Mouse (Mus musculus): Measurements from ENCODE around the gene Ppp1r3a. TPM values are rescaled to one million over a fixed set of nuclear protein-coding genes. Genes with fewer than 3 reads are reported as not detected.

Ppp1r3a gene
- polyA plus RNA-seq, 1 experiment from 2014 or later: 0.02 TPM

DNA sequence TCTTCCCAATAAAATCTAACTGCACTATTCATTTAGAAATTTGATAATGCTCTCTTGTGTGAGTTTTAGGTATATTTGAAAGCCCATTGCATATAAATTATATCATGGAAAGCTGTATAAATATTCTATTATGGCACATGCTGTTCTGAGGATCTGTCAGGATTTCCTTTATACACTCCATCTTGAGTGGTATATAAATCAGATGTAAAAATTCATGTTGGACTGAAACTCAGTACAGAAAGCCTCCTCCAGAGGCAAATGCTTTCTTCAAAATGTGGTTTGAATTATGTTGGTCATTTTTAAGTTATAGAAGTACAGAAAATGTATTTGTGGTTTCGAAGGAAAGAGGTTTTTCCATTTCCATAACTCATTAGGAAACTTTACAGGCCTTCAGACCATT lies 2.9 kb downstream of the Ppp1r3a start:
- no peaks in the 10 kb centered on the region for H3K36me3 ChIP-seq (replicated peaks; ENCODE audit: insufficient read depth, low read length)
- TF ChIP-seq CTCF (IDR thresholded peaks at IDR 0.05; ENCODE audit: low read depth): no peak
- no peak for TF ChIP-seq EP300 (IDR thresholded peaks at IDR 0.05; ENCODE audit: low read depth)
- 32% methylated on average over 1 of the region's 1 CpGs for WGBS (ENCODE audit: insufficient replicate concordance)
- H3K9me3 ChIP-seq (ENCODE audit: low read length): no peaks in the 10 kb centered on the region
- no peak overlapping the region for H3K9ac ChIP-seq (replicated peaks)
- no peak for ATAC-seq
- no peaks in the 10 kb centered on the region for H3K27me3 ChIP-seq (ENCODE audit: insufficient read depth, low read length)
- DNase-seq: no peak
- H3K4me1 ChIP-seq (ENCODE audit: insufficient read depth): no peaks in the 10 kb centered on the region
- H3K4me3 ChIP-seq (ENCODE audit: low read depth, low read length): no peak overlapping the region
- H3K4me2 ChIP-seq (ENCODE audit: low read depth, low read length): no peak overlapping the region
- H3K27ac ChIP-seq (ENCODE audit: low read depth): no peak overlapping the region

DNA sequence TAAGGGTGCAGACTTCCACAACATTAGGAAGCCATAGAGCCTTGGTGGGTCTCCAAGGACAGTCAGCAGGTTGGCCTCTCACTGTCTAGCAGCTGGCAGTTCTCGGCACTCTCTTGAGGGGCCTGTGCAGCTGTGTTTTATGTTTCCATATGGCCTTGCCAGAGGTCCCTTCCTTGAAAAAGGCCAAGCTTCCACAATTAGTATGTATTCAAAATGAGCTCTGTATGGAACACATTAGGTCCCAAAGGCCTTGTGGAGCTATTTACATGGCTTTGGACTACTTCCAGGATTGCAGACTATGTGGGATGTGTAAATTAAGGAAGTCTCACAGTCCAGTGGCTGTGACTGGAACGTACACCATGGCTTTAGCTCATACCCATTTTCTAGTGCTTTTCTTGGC lies 8.1 kb downstream of the Ppp1r3a start:
- Histone ChIP-seq H3K4me2 (ENCODE audit: low read depth, low read length) (no peak overlapping the region), H3K9ac (replicated peaks) (no peak overlapping the region), H3K4me3 (ENCODE audit: low read depth, low read length) (no peak overlapping the region), H3K4me1 (ENCODE audit: insufficient read depth) (no peaks in the 10 kb centered on the region), H3K27ac (ENCODE audit: low read depth) (no peak overlapping the region), H3K36me3 (replicated peaks; ENCODE audit: insufficient read depth, low read length) (no peaks in the 10 kb centered on the region), H3K9me3 (ENCODE audit: low read length) (no peaks in the 10 kb centered on the region), H3K27me3 (ENCODE audit: insufficient read depth, low read length) (no peaks in the 10 kb centered on the region)
- no peak for ATAC-seq
- TF ChIP-seq EP300 (IDR thresholded peaks at IDR 0.05; ENCODE audit: low read depth) (no peak), CTCF (IDR thresholded peaks at IDR 0.05; ENCODE audit: low read depth) (no peak)
- WGBS (ENCODE audit: insufficient replicate concordance): 80% methylated on average over 2 of the region's 2 CpGs
- DNase-seq: no peak

DNA sequence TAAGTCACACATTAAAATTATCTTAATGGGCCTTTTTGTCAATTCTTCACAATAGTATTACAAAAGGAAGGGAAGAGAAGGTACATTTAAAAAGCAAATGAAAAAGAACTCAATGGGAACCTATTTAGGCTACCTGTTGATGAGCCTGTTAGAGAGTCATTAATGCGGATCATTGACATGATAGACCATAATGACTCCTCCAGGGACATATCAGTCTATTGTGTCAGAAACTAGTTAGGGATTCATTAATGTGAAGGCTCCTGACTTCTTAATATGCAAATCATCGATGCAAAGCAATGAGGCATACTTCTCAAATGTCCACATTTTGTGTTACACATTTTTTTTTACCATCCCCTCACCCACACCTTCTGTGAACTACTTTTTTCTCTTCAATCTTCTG lies 19.1 kb downstream of the Ppp1r3a start:
- Histone ChIP-seq H3K27me3 (ENCODE audit: insufficient read depth, low read length) (no peaks in the 10 kb centered on the region), H3K36me3 (replicated peaks; ENCODE audit: insufficient read depth, low read length) (no peaks in the 10 kb centered on the region), H3K27ac (ENCODE audit: low read depth) (no peak overlapping the region), H3K9ac (replicated peaks) (no peak overlapping the region), H3K4me2 (ENCODE audit: low read depth, low read length) (no peak overlapping the region), H3K9me3 (ENCODE audit: low read length) (no peaks in the 10 kb centered on the region), H3K4me3 (ENCODE audit: low read depth, low read length) (no peak overlapping the region), H3K4me1 (ENCODE audit: insufficient read depth) (no peaks in the 10 kb centered on the region)
- TF ChIP-seq EP300 (IDR thresholded peaks at IDR 0.05; ENCODE audit: low read depth) (no peak), CTCF (IDR thresholded peaks at IDR 0.05; ENCODE audit: low read depth) (no peak)
- no peak for DNase-seq
- 82% methylated on average over 2 of the region's 2 CpGs for WGBS (ENCODE audit: insufficient replicate concordance)
- ATAC-seq: no peak

DNA sequence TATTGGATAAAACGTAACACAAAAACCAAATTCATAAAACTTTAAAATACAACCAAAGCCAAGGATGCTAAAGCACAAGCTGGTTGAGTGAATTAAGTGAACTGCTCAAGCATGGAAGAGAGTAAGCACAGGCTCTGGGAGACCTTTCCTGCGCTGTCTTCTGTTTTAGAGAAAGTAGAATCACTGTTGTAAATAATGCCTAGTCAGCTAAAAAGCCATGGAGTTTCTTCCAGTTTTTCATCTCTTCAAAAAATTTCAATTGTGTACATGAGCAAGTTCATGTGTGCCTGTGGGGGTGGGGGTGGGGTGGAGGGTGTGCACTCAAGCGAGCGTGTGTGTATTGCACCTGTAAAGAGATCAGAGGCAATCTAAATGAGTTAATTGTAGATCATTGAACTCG lies 24.1 kb downstream of the Ppp1r3a start:
- H3K4me1 ChIP-seq (ENCODE audit: insufficient read depth): no peaks in the 10 kb centered on the region
- no peak for ATAC-seq
- TF ChIP-seq CTCF (IDR thresholded peaks at IDR 0.05; ENCODE audit: low read depth) (no peak), EP300 (IDR thresholded peaks at IDR 0.05; ENCODE audit: low read depth) (no peak)
- no peak overlapping the region for H3K4me3 ChIP-seq (ENCODE audit: low read depth, low read length)
- no peak overlapping the region for H3K9ac ChIP-seq (replicated peaks)
- no peaks in the 10 kb centered on the region for H3K27me3 ChIP-seq (ENCODE audit: insufficient read depth, low read length)
- H3K4me2 ChIP-seq (ENCODE audit: low read depth, low read length): no peak overlapping the region
- H3K36me3 ChIP-seq (replicated peaks; ENCODE audit: insufficient read depth, low read length): no peaks in the 10 kb centered on the region
- H3K27ac ChIP-seq (ENCODE audit: low read depth): no peak overlapping the region
- WGBS (ENCODE audit: insufficient replicate concordance): 80% methylated on average over 5 of the region's 5 CpGs
- H3K9me3 ChIP-seq (ENCODE audit: low read length): no peaks in the 10 kb centered on the region
- DNase-seq: no peak

DNA sequence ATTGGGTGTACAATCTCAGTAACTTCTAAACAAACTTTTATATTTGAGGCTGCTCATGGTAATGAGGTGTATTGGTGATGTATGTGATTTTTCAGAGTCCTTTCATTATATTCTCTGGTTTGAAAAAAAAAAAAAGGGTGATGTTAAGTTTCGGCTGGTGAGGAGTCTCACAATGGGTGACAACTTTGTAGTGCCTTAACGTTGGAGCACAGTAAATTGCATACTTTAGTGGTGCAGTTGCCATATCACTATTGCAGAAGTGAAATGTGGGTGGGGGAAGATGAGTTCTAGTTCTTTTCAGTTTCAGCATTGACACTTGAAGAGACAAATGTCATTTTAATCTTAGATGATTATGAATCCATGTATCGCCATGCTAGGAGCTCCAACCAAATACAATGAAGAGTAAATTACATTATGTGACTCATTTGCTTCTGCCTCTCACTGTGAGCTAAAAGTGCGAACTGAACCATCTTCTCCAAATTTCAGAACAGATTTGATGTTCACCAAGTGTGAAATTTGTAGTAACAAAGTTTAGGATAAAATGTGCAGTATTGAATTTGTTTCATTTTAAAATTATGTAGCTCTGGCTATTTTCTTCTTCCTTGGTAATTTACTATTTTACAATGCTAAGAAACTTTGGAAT lies 34.2 kb downstream of the Ppp1r3a start:
- WGBS (ENCODE audit: insufficient replicate concordance): 66% methylated on average over 4 of the region's 4 CpGs
- ATAC-seq (no peak), DNase-seq (no peak)
- Histone ChIP-seq H3K9ac (replicated peaks) (no peak overlapping the region), H3K9me3 (ENCODE audit: low read length) (no peaks in the 10 kb centered on the region; the same call in 1 of the 2 replicates), H3K4me2 (ENCODE audit: low read depth, low read length) (no peak overlapping the region), H3K36me3 (replicated peaks; ENCODE audit: insufficient read depth, low read length) (no peaks in the 10 kb centered on the region), H3K4me1 (ENCODE audit: insufficient read depth) (no peaks in the 10 kb centered on the region), H3K4me3 (ENCODE audit: low read depth, low read length) (no peak overlapping the region), H3K27me3 (ENCODE audit: insufficient read depth, low read length) (no peaks in the 10 kb centered on the region), H3K27ac (ENCODE audit: low read depth) (no peak overlapping the region)
- no peak for TF ChIP-seq EP300 (IDR thresholded peaks at IDR 0.05; ENCODE audit: low read depth)
- no peak for TF ChIP-seq CTCF (IDR thresholded peaks at IDR 0.05; ENCODE audit: low read depth)

DNA sequence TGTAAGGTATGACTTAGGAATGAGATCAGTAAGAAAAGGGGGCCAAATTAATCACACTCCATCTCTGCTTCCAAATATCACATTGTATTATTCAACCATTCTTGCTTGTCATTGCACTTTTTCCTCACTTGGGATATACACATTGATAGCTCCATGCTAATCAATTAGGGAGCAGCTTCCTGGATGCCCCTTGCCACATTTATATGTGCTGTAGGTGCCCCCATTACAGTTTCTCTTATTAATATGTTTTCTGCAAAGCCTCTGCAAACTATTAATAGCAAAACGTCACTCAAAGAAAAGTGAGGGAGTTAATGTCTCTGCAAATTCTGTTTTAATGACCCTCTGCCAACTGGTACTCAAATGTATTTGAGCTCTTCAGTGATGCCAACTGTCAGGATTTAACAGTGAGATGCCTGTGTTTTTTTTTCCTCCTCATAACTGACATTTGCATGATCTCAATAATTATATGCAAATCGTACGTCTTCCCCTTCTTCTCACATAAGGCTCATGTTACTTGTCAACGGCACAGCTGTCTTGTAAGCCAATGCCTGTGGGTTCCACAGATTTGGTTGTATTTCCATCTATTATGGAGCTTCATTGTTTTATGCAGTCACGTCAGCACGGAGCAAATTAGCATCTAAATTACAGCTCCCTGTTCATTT lies 34.8 kb downstream of the Ppp1r3a start:
- H3K9me3 ChIP-seq (ENCODE audit: low read length): no peaks in the 10 kb centered on the region; the same call in 1 of the 2 replicates
- H3K4me3 ChIP-seq (ENCODE audit: low read depth, low read length): no peak overlapping the region
- no peak overlapping the region for H3K4me2 ChIP-seq (ENCODE audit: low read depth, low read length)
- no peak overlapping the region for H3K27ac ChIP-seq (ENCODE audit: low read depth)
- no peak overlapping the region for H3K9ac ChIP-seq (replicated peaks)
- TF ChIP-seq EP300 (IDR thresholded peaks at IDR 0.05; ENCODE audit: low read depth) (no peak), CTCF (IDR thresholded peaks at IDR 0.05; ENCODE audit: low read depth) (no peak)
- no peaks in the 10 kb centered on the region for H3K4me1 ChIP-seq (ENCODE audit: insufficient read depth)
- DNase-seq (no peak), ATAC-seq (no peak)
- H3K36me3 ChIP-seq (replicated peaks; ENCODE audit: insufficient read depth, low read length): no peaks in the 10 kb centered on the region
- 73% methylated on average over 6 of the region's 6 CpGs for WGBS (ENCODE audit: insufficient replicate concordance)
- no peaks in the 10 kb centered on the region for H3K27me3 ChIP-seq (ENCODE audit: insufficient read depth, low read length)
